Mouse (Mus musculus) stomach, embryonic 16.5 days (tissue): ENCODE results near the gene Maml2. TPM values are rescaled to one million over a fixed set of nuclear protein-coding genes. Genes with fewer than 3 reads are reported as not detected.

Experiments used
- ATAC-seq: fragments of 200-750 bp; cut with Nextera tagmentation; 2 replicates; pipeline ENCODE4 v1.8.0; 2017; ENCODE audit warnings: moderate number of reproducible peaks, moderate TSS enrichment; ENCODE audit not compliant: insufficient read depth, low FRiP score
- H3K27ac ChIP-seq: fragments of 300-500 bp; sonication (generic); 2 replicates; pipeline ENCODE4 v1.5.1; 2014; ENCODE audit warnings: low read length
- H3K27me3 ChIP-seq: fragments of 300-500 bp; sonication (generic); 2 replicates; pipeline ENCODE4 v1.6.1; 2014; ENCODE audit warnings: low read length, control low read depth, mixed read lengths; ENCODE audit not compliant: control insufficient read depth, insufficient read depth
- H3K36me3 ChIP-seq: fragments of 300-500 bp; sonication (generic); 2 replicates; pipeline ENCODE4 v1.6.1; 2014; ENCODE audit warnings: low read length; ENCODE audit not compliant: control insufficient read depth, insufficient read depth
- H3K4me1 ChIP-seq: fragments of 300-500 bp; sonication (generic); 2 replicates; pipeline ENCODE4 v1.6.1; 2014; ENCODE audit warnings: low read length, control low read depth, mixed read lengths; ENCODE audit not compliant: control insufficient read depth, insufficient read depth
- H3K4me2 ChIP-seq: fragments of 300-500 bp; sonication (generic); 2 replicates; pipeline ENCODE4 v1.6.1; 2014; ENCODE audit warnings: low read depth, low read length, mixed read lengths
- H3K4me3 ChIP-seq: fragments of 300-500 bp; sonication (generic); replicated peaks from 2 replicates; pipeline ENCODE4 v1.5.1; 2014; ENCODE audit warnings: mild to moderate bottlenecking, low read length
- H3K9ac ChIP-seq: fragments of 300-500 bp; sonication (generic); 2 replicates; pipeline ENCODE4 v1.6.1; 2014; ENCODE audit warnings: low read length
- H3K9me3 ChIP-seq: fragments of 300-500 bp; sonication (generic); replicated peaks from 2 replicates; pipeline ENCODE4 v1.6.1; 2016; ENCODE audit warnings: low read length, control low read depth; ENCODE audit not compliant: control insufficient read depth
- WGBS: fragments of 180-500 bp; shearing (Covaris S2); extraction: QIAGEN DNeasy Blood & Tissue Kit; methylation state at CpG from one replicate; pipeline ENCODE4 v1.1.7; 2014; 5-methylcytosine and 5-hydroxymethylcytosine counted together
- polyA plus RNA-seq: library from polyadenylated mRNA; unstranded; fragments of >200 nt; fragmentation: Nextera tagmentation; extraction: Ambion mirVana; gene quantifications from 2 replicates; pipeline ENCODE4 v1.2.1, GENCODE M21; 2015

Gene Maml2
- polyA plus RNA-seq, 1 experiment from 2014 or later: 8.9 TPM

DNA sequence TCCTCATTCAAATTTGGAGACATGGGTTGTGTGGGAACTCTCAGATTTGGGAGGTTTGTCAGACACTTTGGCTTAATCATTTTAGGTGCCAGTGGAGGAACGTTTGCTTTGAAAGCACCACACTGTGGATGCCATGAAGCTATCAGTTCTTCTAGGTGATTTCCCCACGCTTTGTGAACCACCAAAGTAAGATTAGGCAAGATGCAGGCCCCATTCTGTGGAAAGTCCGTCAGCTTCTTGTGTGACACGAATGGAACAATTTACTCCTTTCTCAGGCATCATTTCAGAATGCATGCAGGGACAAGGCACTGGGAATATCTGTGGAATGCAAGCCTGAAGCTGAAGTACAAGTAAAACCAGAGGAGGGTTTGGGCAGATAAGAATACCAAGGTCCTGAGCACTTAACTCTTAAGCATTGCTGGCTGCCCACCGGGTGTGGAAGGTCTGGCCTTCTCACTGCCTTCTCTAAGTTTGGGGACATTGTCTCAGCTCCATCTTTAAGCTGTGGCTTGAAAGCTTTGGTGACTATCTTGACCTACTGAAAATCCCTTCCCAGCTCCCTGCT lies 23.1 kb downstream of the Maml2 start:
- Histone ChIP-seq H3K4me1 (peaks cover 12% of the 10 kb centered on the region), H3K36me3 (no peaks in the 10 kb centered on the region), H3K9me3 (no peaks in the 10 kb centered on the region), H3K4me2 (no peak overlapping the region), H3K9ac (no peak overlapping the region), H3K4me3 (no peak overlapping the region), H3K27me3 (no peaks in the 10 kb centered on the region), H3K27ac (no peak overlapping the region)
- 75% methylated on average over 5 of the region's 5 CpGs for WGBS
- ATAC-seq: no peak

- Histone ChIP-seq H3K36me3 (no peaks in the 10 kb centered on the region), H3K4me2 (no peak overlapping the region), H3K27me3 (no peaks in the 10 kb centered on the region), H3K4me3 (no peak overlapping the region), H3K4me1 (peaks cover 11% of the 10 kb centered on the region), H3K9ac (no peak overlapping the region), H3K9me3 (no peaks in the 10 kb centered on the region), H3K27ac (peak overlapping the region; percentile 67)
- no peak for ATAC-seq
- WGBS: 58% methylated on average over 2 of the region's 2 CpGs
Observed at GRCm38 (mm10) chr9:13323074-13323473, 25.3 kb downstream of the Maml2 start.

- Histone ChIP-seq H3K27ac (peak overlapping the region; percentile 67), H3K4me3 (no peak overlapping the region), H3K36me3 (no peaks in the 10 kb centered on the region), H3K9ac (no peak overlapping the region), H3K4me2 (no peak overlapping the region), H3K4me1 (peaks cover 11% of the 10 kb centered on the region), H3K9me3 (no peaks in the 10 kb centered on the region), H3K27me3 (no peaks in the 10 kb centered on the region)
- 14% methylated on average over 1 of the region's 1 CpGs for WGBS
- peak; percentile 71 for ATAC-seq
Observed at GRCm38 (mm10) chr9:13323612-13324011, 25.9 kb downstream of the Maml2 start.

DNA sequence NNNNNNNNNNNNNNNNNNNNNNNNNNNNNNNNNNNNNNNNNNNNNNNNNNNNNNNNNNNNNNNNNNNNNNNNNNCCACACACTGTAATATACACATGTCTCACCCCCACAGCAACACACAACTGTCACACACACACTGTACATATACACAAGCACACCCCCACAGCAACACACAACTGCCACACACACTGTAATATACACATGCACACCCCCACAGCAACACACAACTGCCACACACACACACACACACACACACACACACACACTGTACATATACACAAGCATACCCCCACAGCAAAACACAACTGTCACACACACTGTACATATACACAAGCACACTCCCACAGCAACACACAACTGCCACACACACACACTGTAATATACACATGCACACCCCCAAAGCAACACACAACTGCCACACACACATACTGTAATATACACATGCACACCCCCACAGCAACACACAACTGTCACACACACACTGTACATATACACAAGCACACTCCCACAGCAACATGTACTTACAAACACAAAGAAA lies 116.5 kb downstream of the Maml2 start:
- Histone ChIP-seq H3K9ac (no peak overlapping the region), H3K27ac (no peak overlapping the region), H3K4me1 (no peaks in the 10 kb centered on the region), H3K4me2 (no peak overlapping the region), H3K4me3 (no peak overlapping the region), H3K9me3 (no peaks in the 10 kb centered on the region), H3K36me3 (no peaks in the 10 kb centered on the region), H3K27me3 (no peaks in the 10 kb centered on the region)
- ATAC-seq: no peak

- 26% methylated on average over 7 of the region's 7 CpGs for WGBS
- H3K4me2 ChIP-seq: peak overlapping the region; percentile 42
- H3K27me3 ChIP-seq: no peaks in the 10 kb centered on the region
- no peaks in the 10 kb centered on the region for H3K9me3 ChIP-seq
- peaks cover 19% of the 10 kb centered on the region for H3K4me1 ChIP-seq
- peak overlapping the region; percentile 82 for H3K27ac ChIP-seq
- H3K9ac ChIP-seq: peak overlapping the region; percentile 35; the same call in 1 of the 2 replicates
- ATAC-seq: peak; percentile 78; the same call in 1 of the 2 replicates
- no peaks in the 10 kb centered on the region for H3K36me3 ChIP-seq
- H3K4me3 ChIP-seq: peak overlapping the region; percentile 7; the same call in 1 of the 2 replicates
Observed at GRCm38 (mm10) chr9:13425031-13425940, 127.5 kb downstream of the Maml2 start.

GRCm38 (mm10) chr9:13429477-13430125 lies 131.8 kb downstream of the Maml2 start:
- H3K27me3 ChIP-seq: no peaks in the 10 kb centered on the region
- H3K9ac ChIP-seq: no peak overlapping the region
- H3K4me1 ChIP-seq: peaks cover 21% of the 10 kb centered on the region
- H3K36me3 ChIP-seq: no peaks in the 10 kb centered on the region
- no peak overlapping the region for H3K4me3 ChIP-seq
- 53% methylated on average over 2 of the region's 2 CpGs for WGBS
- no peak overlapping the region for H3K27ac ChIP-seq
- H3K9me3 ChIP-seq: no peaks in the 10 kb centered on the region
- H3K4me2 ChIP-seq: no peak overlapping the region
- ATAC-seq: no peak

DNA sequence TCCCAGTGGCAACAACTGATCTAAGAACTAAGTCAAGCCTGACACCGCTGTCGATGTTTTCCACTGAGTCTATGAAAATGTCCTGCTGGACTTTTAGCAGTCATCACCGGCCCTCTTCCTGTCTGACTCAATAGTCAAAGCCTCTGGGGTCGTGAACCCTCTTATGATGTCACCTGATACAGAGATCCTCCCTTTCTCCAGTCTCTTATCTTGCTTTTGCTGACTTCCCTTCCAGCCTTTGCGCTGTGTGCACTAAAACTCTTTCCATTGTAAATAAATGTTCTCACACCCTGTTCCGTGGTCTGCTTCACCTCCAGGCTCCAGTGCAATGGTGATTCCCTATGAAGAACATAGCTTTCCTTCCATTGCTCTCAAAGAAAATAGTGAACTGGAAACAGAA lies 132.5 kb downstream of the Maml2 start:
- Histone ChIP-seq H3K4me3 (no peak overlapping the region), H3K27ac (no peak overlapping the region), H3K36me3 (no peaks in the 10 kb centered on the region), H3K4me2 (no peak overlapping the region), H3K4me1 (peaks cover 14% of the 10 kb centered on the region), H3K27me3 (no peaks in the 10 kb centered on the region), H3K9me3 (no peaks in the 10 kb centered on the region), H3K9ac (no peak overlapping the region)
- WGBS: 54% methylated on average over 6 of the region's 6 CpGs
- no peak; the same call in 1 of the 2 replicates for ATAC-seq

GRCm38 (mm10) chr9:13430744-13431143 lies 133.0 kb downstream of the Maml2 start:
- no peak overlapping the region for H3K4me3 ChIP-seq
- no peak overlapping the region for H3K4me2 ChIP-seq
- no peaks in the 10 kb centered on the region for H3K27me3 ChIP-seq
- H3K4me1 ChIP-seq: peaks cover 10% of the 10 kb centered on the region; the same call in 1 of the 2 replicates
- H3K27ac ChIP-seq: no peak overlapping the region
- no peak for ATAC-seq
- H3K9me3 ChIP-seq: no peaks in the 10 kb centered on the region
- no peaks in the 10 kb centered on the region for H3K36me3 ChIP-seq
- H3K9ac ChIP-seq: no peak overlapping the region

DNA sequence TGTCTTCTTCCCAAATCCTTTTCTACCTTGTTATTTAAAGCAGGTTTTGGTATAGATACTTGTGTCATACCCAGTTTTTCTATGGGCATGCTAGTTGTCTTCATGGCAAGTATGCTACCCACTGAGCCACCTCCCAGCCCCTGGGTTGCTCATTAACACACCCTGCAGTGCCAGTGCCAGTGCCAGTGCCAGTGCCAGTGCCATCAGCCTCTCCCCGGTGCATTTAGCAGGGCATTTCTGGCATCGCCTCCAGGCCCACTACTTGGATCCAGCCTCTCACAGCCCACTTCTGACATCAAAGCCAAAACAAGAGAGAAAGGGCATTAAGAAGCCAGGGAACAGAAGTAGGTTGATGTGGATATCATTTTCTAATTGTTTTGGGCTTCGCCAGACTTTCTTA lies 133.9 kb downstream of the Maml2 start:
- no peaks in the 10 kb centered on the region for H3K27me3 ChIP-seq
- H3K27ac ChIP-seq: no peak overlapping the region
- H3K4me3 ChIP-seq: no peak overlapping the region
- H3K36me3 ChIP-seq: no peaks in the 10 kb centered on the region
- 96% methylated on average over 3 of the region's 3 CpGs for WGBS
- no peak overlapping the region for H3K4me2 ChIP-seq
- no peak overlapping the region for H3K9ac ChIP-seq
- peaks cover 8% of the 10 kb centered on the region; the same call in 1 of the 2 replicates for H3K4me1 ChIP-seq
- H3K9me3 ChIP-seq: no peaks in the 10 kb centered on the region
- no peak for ATAC-seq
